Mouse (Mus musculus): Measurements from ENCODE around the gene Ssbp3.

Ssbp3 gene

GRCm38 (mm10) chr4:107009548-107009947 lies 99.0 kb downstream of the Ssbp3 start:
- no peak for DNase-seq (ENCODE audit: low read depth, low spot score)

GRCm38 (mm10) chr4:107011325-107012004 lies 101.0 kb downstream of the Ssbp3 start:
- no peak for DNase-seq (ENCODE audit: low read depth, low spot score)

- no peak for DNase-seq (ENCODE audit: low read depth, low spot score)
These were observed 101.5 kb downstream of the Ssbp3 start for GRCm38 (mm10) chr4:107012005-107012478.

- no peak for DNase-seq (ENCODE audit: low read depth, low spot score)
These were observed 102.1 kb downstream of the Ssbp3 start for GRCm38 (mm10) chr4:107012574-107012973.

GRCm38 (mm10) chr4:107013119-107013816 lies 102.8 kb downstream of the Ssbp3 start:
- DNase-seq (ENCODE audit: low read depth, low spot score), result no peak

- DNase-seq (ENCODE audit: low read depth, low spot score), result no peak
These were observed 103.3 kb downstream of the Ssbp3 start for GRCm38 (mm10) chr4:107013817-107014260.

- DNase-seq (ENCODE audit: low read depth, low spot score), result no peak
These were observed 105.5 kb downstream of the Ssbp3 start for GRCm38 (mm10) chr4:107015971-107016511.

GRCm38 (mm10) chr4:107017257-107017656 lies 106.8 kb downstream of the Ssbp3 start:
- DNase-seq (ENCODE audit: low read depth, low spot score), result no peak

GRCm38 (mm10) chr4:107018521-107018920 lies 108.0 kb downstream of the Ssbp3 start:
- DNase-seq (ENCODE audit: low read depth, low spot score), result no peak

GRCm38 (mm10) chr4:107019027-107019426 lies 108.5 kb downstream of the Ssbp3 start:
- no peak for DNase-seq (ENCODE audit: low read depth, low spot score)

- peak; percentile 30 for DNase-seq (ENCODE audit: low read depth, low spot score)
These were observed 109.9 kb downstream of the Ssbp3 start for GRCm38 (mm10) chr4:107020287-107021000.

- DNase-seq (ENCODE audit: low read depth, low spot score), result no peak
These were observed 111.0 kb downstream of the Ssbp3 start for GRCm38 (mm10) chr4:107021464-107021863.

- DNase-seq (ENCODE audit: low read depth, low spot score), result no peak
These were observed 114.4 kb downstream of the Ssbp3 start for GRCm38 (mm10) chr4:107024899-107025298.

GRCm38 (mm10) chr4:107025369-107025768 lies 114.9 kb downstream of the Ssbp3 start:
- no peak for DNase-seq (ENCODE audit: low read depth, low spot score)

GRCm38 (mm10) chr4:107026451-107026850 lies 116.0 kb downstream of the Ssbp3 start:
- DNase-seq (ENCODE audit: low read depth, low spot score), result peak; percentile 16

- no peak for DNase-seq (ENCODE audit: low read depth, low spot score)
These were observed 125.2 kb downstream of the Ssbp3 start for GRCm38 (mm10) chr4:107035689-107036088.

- DNase-seq (ENCODE audit: low read depth, low spot score), result no peak
These were observed 126.5 kb downstream of the Ssbp3 start for GRCm38 (mm10) chr4:107036985-107037384.

- no peak for DNase-seq (ENCODE audit: low read depth, low spot score)
These were observed 127.8 kb downstream of the Ssbp3 start for GRCm38 (mm10) chr4:107038303-107038702.

GRCm38 (mm10) chr4:107039270-107039669 lies 128.8 kb downstream of the Ssbp3 start:
- no peak for DNase-seq (ENCODE audit: low read depth, low spot score)

GRCm38 (mm10) chr4:107042304-107042703 lies 131.8 kb downstream of the Ssbp3 start:
- DNase-seq (ENCODE audit: low read depth, low spot score), result no peak

GRCm38 (mm10) chr4:107045188-107045587 lies 134.7 kb downstream of the Ssbp3 start:
- no peak for DNase-seq (ENCODE audit: low read depth, low spot score)

GRCm38 (mm10) chr4:107047806-107048205 lies 137.3 kb downstream of the Ssbp3 start:
- DNase-seq (ENCODE audit: low read depth, low spot score), result no peak

Data from ES-CJ7 (cell line).